Mouse (Mus musculus) embryonic facial prominence, embryonic 11.5 days (tissue): ENCODE measurements around the gene Iqcf5. TPM values are rescaled to one million over a fixed set of nuclear protein-coding genes. Genes with fewer than 3 reads are reported as not detected.

Experiments used
- ATAC-seq: fragments of 200-750 bp; cut with Nextera tagmentation; replicated peaks from 2 replicates; pipeline ENCODE4 v1.8.0; 2017; ENCODE audit warnings: low read depth; ENCODE audit not compliant: insufficient number of reproducible peaks, low FRiP score, low TSS enrichment
- DNase-seq: peaks from one replicate; pipeline ENCODE4 v3.0.0-alpha.2; 2015; ENCODE audit warnings: low spot score
- H3K27ac ChIP-seq: fragments of 300-500 bp; sonication (generic); replicated peaks from 2 replicates; pipeline ENCODE4 v1.5.1; 2014; ENCODE audit warnings: mild to moderate bottlenecking, low read depth, low read length, control low read depth
- H3K27me3 ChIP-seq: fragments of 300-500 bp; sonication (generic); 2 replicates; pipeline ENCODE4 v1.6.1; 2014; ENCODE audit warnings: mild to moderate bottlenecking, low read length, moderate library complexity, mixed read lengths; ENCODE audit not compliant: control insufficient read depth, insufficient read depth
- H3K36me3 ChIP-seq: fragments of 300-500 bp; sonication (generic); replicated peaks from 2 replicates; pipeline ENCODE4 v1.6.1; 2014; ENCODE audit warnings: low read depth, mild to moderate bottlenecking, low read length, moderate library complexity, mixed read lengths; ENCODE audit not compliant: control insufficient read depth, insufficient read depth
- H3K4me1 ChIP-seq: fragments of 300-500 bp; sonication (generic); 2 replicates; pipeline ENCODE4 v1.6.1; 2014; ENCODE audit warnings: low read length, mixed read lengths; ENCODE audit not compliant: control insufficient read depth, insufficient read depth
- H3K4me2 ChIP-seq: fragments of 300-500 bp; sonication (generic); 2 replicates; pipeline ENCODE4 v1.6.1; 2014; ENCODE audit warnings: low read depth, mild to moderate bottlenecking, control low read depth, low read length, moderate library complexity
- H3K4me3 ChIP-seq: fragments of 300-500 bp; sonication (generic); 2 replicates; pipeline ENCODE4 v1.5.1; 2014; ENCODE audit warnings: low read depth, low read length, control low read depth
- H3K9ac ChIP-seq: fragments of 300-500 bp; sonication (generic); replicated peaks from 2 replicates; pipeline ENCODE4 v1.6.1; 2014; ENCODE audit warnings: mild to moderate bottlenecking, control low read depth, low read length
- H3K9me3 ChIP-seq: fragments of 300-500 bp; sonication (generic); replicated peaks from 2 replicates; pipeline ENCODE4 v1.6.1; 2016; ENCODE audit warnings: mild to moderate bottlenecking, low read length, inconsistent platforms, mixed read lengths; ENCODE audit not compliant: control insufficient read depth
- WGBS: fragments of 180-500 bp; shearing (Covaris S2); extraction: QIAGEN DNeasy Blood & Tissue Kit; methylation state at CpG from one replicate; pipeline ENCODE4 v1.1.7; 2014; 5-methylcytosine and 5-hydroxymethylcytosine counted together
- polyA plus RNA-seq: library from polyadenylated mRNA; unstranded; fragments of >200 nt; fragmentation: Nextera tagmentation; extraction: Ambion mirVana; gene quantifications from 2 replicates; pipeline ENCODE4 v1.2.1, GENCODE M21; 2014

Iqcf5 gene
- not detected in 2 replicates for polyA plus RNA-seq

DNA sequence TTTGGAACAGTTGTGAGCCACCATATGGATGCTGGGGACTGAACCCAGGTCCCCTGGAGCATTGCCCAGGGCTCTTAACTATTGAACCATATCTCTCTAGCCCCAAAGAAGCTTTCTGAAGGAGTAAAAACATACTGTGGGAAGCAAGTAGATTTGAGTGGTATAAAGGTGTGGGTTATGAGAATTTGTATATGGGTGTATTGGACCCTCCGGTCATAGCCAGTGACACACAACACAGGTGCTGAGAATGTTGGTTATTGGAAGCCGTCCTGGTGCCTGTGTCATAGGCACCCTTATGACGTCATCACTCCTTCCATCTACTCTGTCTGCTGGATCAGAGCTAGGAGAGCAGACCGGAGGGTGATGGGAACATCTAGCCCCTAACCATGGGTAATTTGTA, at the start of gene Iqcf5:
Iqcf5 (plus strand) TSS at position 301 of the 400 bp plus-strand sequence.
- Histone ChIP-seq H3K4me2 (no peak within 1 kb of the TSS), H3K9ac (no peak within 1 kb of the TSS), H3K36me3 (no peaks in the 10 kb centered on the region), H3K4me3 (no peak within 1 kb of the TSS), H3K27me3 (no peaks in the 10 kb centered on the region), H3K4me1 (no peaks in the 10 kb centered on the region), H3K9me3 (no peaks in the 10 kb centered on the region), H3K27ac (no peak within 1 kb of the TSS)
- ATAC-seq = no peak
- no peak for DNase-seq
- 92% methylated on average over 4 of the region's 4 CpGs for WGBS

GRCm38 (mm10) chr9:106464751-106465541, 49.4 kb upstream of the Iqcf5 start:
- WGBS = 2% methylated on average over 98 of the region's 99 CpGs
- Histone ChIP-seq H3K4me1 (peaks cover 7% of the 10 kb centered on the region), H3K27me3 (no peaks in the 10 kb centered on the region), H3K36me3 (peaks cover 11% of the 10 kb centered on the region), H3K9ac (peak overlapping the region; percentile 82), H3K27ac (peak overlapping the region; percentile 2; the same call in 1 of the 2 replicates), H3K4me3 (peak overlapping the region; percentile 49), H3K9me3 (no peaks in the 10 kb centered on the region), H3K4me2 (peak overlapping the region; percentile 85)
- peak; percentile 53 for ATAC-seq
- peak; percentile 79 for DNase-seq

GRCm38 (mm10) chr9:106465571-106466200, 48.7 kb upstream of the Iqcf5 start, which contains the start of gene Gpr62:
Gene Gpr62 (minus strand): TSS chr9:106465938.
- no peaks in the 10 kb centered on the region for H3K27me3 ChIP-seq
- 34% methylated on average over 26 of the region's 26 CpGs for WGBS
- peaks cover 8% of the 10 kb centered on the region for H3K36me3 ChIP-seq
- peaks cover 7% of the 10 kb centered on the region; the same call in 1 of the 2 replicates for H3K4me1 ChIP-seq
- peak within 1 kb of the TSS; percentile 85 for H3K4me2 ChIP-seq
- no peaks in the 10 kb centered on the region for H3K9me3 ChIP-seq
- H3K4me3 ChIP-seq = peak within 1 kb of the TSS; percentile 49
- no peak; the same call in 1 of the 2 replicates for ATAC-seq
- peak within 1 kb of the TSS; percentile 82 for H3K9ac ChIP-seq
- peak within 1 kb of the TSS; percentile 2; the same call in 1 of the 2 replicates for H3K27ac ChIP-seq
- DNase-seq = no peak

DNA sequence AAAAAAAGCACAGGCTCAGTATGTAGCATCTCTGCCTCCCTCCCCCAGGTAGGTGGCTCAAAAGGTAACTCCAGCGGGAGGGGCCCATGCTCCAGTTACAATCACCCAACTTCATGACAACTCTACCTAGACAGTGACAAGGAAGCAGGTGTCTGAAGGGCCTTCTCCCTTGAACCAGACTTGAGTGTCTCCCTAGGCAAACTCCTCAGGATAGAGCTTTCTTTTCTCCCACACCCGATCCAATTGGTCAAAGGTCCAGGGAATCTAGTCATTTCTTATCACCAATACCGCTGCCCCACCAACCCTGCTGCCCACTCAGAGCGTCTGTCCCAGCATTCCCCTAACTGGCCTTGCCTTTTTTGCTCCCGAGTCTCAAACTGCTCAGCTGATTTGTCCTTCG, 47.7 kb upstream of the Iqcf5 start:
- Histone ChIP-seq H3K4me1 (peaks cover 7% of the 10 kb centered on the region; the same call in 1 of the 2 replicates), H3K4me3 (no peak overlapping the region), H3K4me2 (no peak overlapping the region), H3K27ac (no peak overlapping the region), H3K9ac (no peak overlapping the region), H3K27me3 (no peaks in the 10 kb centered on the region), H3K9me3 (no peaks in the 10 kb centered on the region), H3K36me3 (peaks cover 8% of the 10 kb centered on the region)
- WGBS = 95% methylated on average over 6 of the region's 6 CpGs
- ATAC-seq = no peak
- no peak for DNase-seq

DNA sequence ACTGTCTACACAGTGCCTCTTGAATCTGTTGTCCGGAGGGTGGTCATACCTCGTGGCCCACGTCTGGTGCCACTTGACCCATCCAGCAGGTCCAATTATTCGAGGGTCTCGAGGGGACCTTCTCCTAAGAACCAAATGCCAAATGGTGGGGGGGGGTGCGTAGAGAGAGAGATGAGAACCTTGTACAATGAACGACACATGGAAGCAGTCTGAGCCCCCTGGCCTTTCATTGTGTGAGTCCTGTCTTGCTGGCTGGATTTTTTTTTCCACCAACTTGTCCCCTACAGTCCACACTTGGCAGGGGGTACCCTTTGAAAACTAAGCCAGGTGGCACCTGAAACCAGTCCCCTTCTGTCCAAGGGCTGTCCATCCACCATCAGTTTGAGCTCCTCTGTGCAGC, 46.6 kb upstream of the Iqcf5 start:
- DNase-seq (no peak), ATAC-seq (no peak)
- H3K9me3 ChIP-seq = no peaks in the 10 kb centered on the region
- H3K4me3 ChIP-seq = no peak overlapping the region
- peaks cover 7% of the 10 kb centered on the region; the same call in 1 of the 2 replicates for H3K4me1 ChIP-seq
- no peaks in the 10 kb centered on the region for H3K27me3 ChIP-seq
- H3K36me3 ChIP-seq = peaks cover 6% of the 10 kb centered on the region
- no peak overlapping the region for H3K4me2 ChIP-seq
- no peak overlapping the region for H3K27ac ChIP-seq
- H3K9ac ChIP-seq = no peak overlapping the region
- WGBS = 80% methylated on average over 7 of the region's 7 CpGs

GRCm38 (mm10) chr9:106469317-106469716, 45.1 kb upstream of the Iqcf5 start:
- WGBS = 60% methylated on average over 6 of the region's 6 CpGs
- Histone ChIP-seq H3K36me3 (no peaks in the 10 kb centered on the region), H3K4me1 (peaks cover 7% of the 10 kb centered on the region; the same call in 1 of the 2 replicates), H3K4me3 (no peak overlapping the region), H3K4me2 (no peak overlapping the region), H3K27me3 (no peaks in the 10 kb centered on the region), H3K9me3 (no peaks in the 10 kb centered on the region), H3K27ac (no peak overlapping the region), H3K9ac (no peak overlapping the region)
- no peak for DNase-seq
- ATAC-seq = no peak

DNA sequence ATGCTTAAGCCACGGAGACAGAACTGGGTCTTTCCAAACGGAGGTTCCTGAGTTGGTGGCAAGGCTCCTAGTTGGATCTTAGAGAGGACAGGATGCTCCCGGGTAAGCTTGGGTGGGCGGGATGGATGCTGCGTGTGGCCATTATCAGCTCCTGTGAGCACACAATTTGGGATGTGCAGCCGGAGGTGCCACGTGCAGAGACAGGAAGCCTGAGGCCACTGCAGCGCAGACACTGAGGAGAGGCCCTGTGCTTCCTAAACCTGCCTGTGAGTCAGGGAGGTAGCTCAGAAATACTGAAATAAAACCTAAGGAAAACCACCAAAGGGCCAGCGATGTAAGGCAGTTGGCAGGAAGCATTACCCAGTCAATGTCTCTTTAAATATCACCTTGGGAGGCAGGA, 44.6 kb upstream of the Iqcf5 start:
- H3K27me3 ChIP-seq = no peaks in the 10 kb centered on the region
- DNase-seq = no peak
- no peak for ATAC-seq
- H3K4me3 ChIP-seq = no peak overlapping the region
- H3K9ac ChIP-seq = no peak overlapping the region
- H3K36me3 ChIP-seq = no peaks in the 10 kb centered on the region
- no peaks in the 10 kb centered on the region for H3K9me3 ChIP-seq
- H3K4me1 ChIP-seq = peaks cover 12% of the 10 kb centered on the region
- H3K4me2 ChIP-seq = no peak overlapping the region
- WGBS = 58% methylated on average over 9 of the region's 9 CpGs
- no peak overlapping the region for H3K27ac ChIP-seq
